Mouse (Mus musculus) inflammation-experienced regulatory T-cells, adult 6 months (primary cell): ENCODE data around the gene Fbxo17. TPM values are rescaled to one million over a fixed set of nuclear protein-coding genes. Genes with fewer than 3 reads are reported as not detected.
"Not testable (repeated sequence)": the region's sequence is repeated elsewhere in the genome, so short reads cannot be mapped to it uniquely, and the experiment has no call there.

ENCODE experiments used
- ATAC-seq: one replicate; pipeline ENCODE4 v1.8.0; 2017
- polyA plus RNA-seq, 3 experiments: library from polyadenylated mRNA; unstranded; fragments of 100-300 nt; shearing (Covaris generic); gene quantifications; one replicate each; pipeline ENCODE4 v1.2.1; 2017

Fbxo17 gene
- polyA plus RNA-seq: 1 to 10 TPM; 1.4 to 9.9 (median 6.4) TPM

GRCm38 (mm10) chr7:28716590-28717281, at the start of gene Fbxo17:
Gene Fbxo17 (plus strand): TSS chr7:28716804.
- peak; percentile 80 for ATAC-seq

GRCm38 (mm10) chr7:28671172-28671571, 45.4 kb upstream of the Fbxo17 start:
- peak; percentile 72 for ATAC-seq

GRCm38 (mm10) chr7:28672276-28672675, 44.3 kb upstream of the Fbxo17 start:
- no peak for ATAC-seq

- not testable (repeated sequence) for ATAC-seq
These were observed 43.8 kb upstream of the Fbxo17 start for GRCm38 (mm10) chr7:28672786-28673185.

GRCm38 (mm10) chr7:28674994-28675393, 41.6 kb upstream of the Fbxo17 start:
- ATAC-seq: no peak

- no peak for ATAC-seq
These were observed 40.9 kb upstream of the Fbxo17 start for GRCm38 (mm10) chr7:28675746-28676145.

- ATAC-seq: peak; percentile 91
These were observed 39.6 kb upstream of the Fbxo17 start for GRCm38 (mm10) chr7:28676811-28677541.

- no peak for ATAC-seq
These were observed 39.0 kb upstream of the Fbxo17 start for GRCm38 (mm10) chr7:28677624-28678023.

- no peak for ATAC-seq
These were observed 25.5 kb upstream of the Fbxo17 start for GRCm38 (mm10) chr7:28691075-28691474.

GRCm38 (mm10) chr7:28692545-28693320, 23.9 kb upstream of the Fbxo17 start, which contains the start of gene Fbxo27:
Gene Fbxo27 (plus strand): TSS chr7:28692849.
- no peak for ATAC-seq

GRCm38 (mm10) chr7:28693321-28693966, 23.2 kb upstream of the Fbxo17 start:
- peak; percentile 91 for ATAC-seq

- ATAC-seq: no peak
These were observed 22.2 kb upstream of the Fbxo17 start for GRCm38 (mm10) chr7:28694423-28694822.

GRCm38 (mm10) chr7:28694966-28695511, 21.6 kb upstream of the Fbxo17 start:
- ATAC-seq: no peak

GRCm38 (mm10) chr7:28697277-28697676, 19.3 kb upstream of the Fbxo17 start:
- ATAC-seq: no peak

- no peak for ATAC-seq
These were observed 16.3 kb upstream of the Fbxo17 start for GRCm38 (mm10) chr7:28700269-28700668.

GRCm38 (mm10) chr7:28701306-28701705, 15.3 kb upstream of the Fbxo17 start:
- not testable (repeated sequence) for ATAC-seq

- ATAC-seq: peak; percentile 84
These were observed 13.9 kb upstream of the Fbxo17 start for GRCm38 (mm10) chr7:28702601-28703143.

- ATAC-seq: no peak
These were observed 7.2 kb upstream of the Fbxo17 start for GRCm38 (mm10) chr7:28709454-28709853.

GRCm38 (mm10) chr7:28710962-28711361, 5.6 kb upstream of the Fbxo17 start:
- ATAC-seq: no peak

- no peak for ATAC-seq
These were observed 1.9 kb upstream of the Fbxo17 start for GRCm38 (mm10) chr7:28714667-28715066.

GRCm38 (mm10) chr7:28715598-28715997, 1.0 kb upstream of the Fbxo17 start:
- no peak for ATAC-seq

GRCm38 (mm10) chr7:28717726-28718125, 1.1 kb downstream of the Fbxo17 start:
- ATAC-seq: no peak
